Mouse (Mus musculus) leukemia stem cell, adult 10-12 weeks (primary cell): Measurements from ENCODE around the gene Nek6. TPM values are rescaled to one million over a fixed set of nuclear protein-coding genes. Genes with fewer than 3 reads are reported as not detected.

Source experiments
- polyA plus RNA-seq: library from polyadenylated mRNA; stranded (reverse); fragments of >175 nt; gene quantifications from 2 replicates; pipeline ENCODE4 v1.2.3, GENCODE M21; 2012; ENCODE audit warnings: low replicate concordance

The Nek6 gene
- polyA plus RNA-seq: 2.6 and 2.8 TPM in 2 replicates

DNA sequence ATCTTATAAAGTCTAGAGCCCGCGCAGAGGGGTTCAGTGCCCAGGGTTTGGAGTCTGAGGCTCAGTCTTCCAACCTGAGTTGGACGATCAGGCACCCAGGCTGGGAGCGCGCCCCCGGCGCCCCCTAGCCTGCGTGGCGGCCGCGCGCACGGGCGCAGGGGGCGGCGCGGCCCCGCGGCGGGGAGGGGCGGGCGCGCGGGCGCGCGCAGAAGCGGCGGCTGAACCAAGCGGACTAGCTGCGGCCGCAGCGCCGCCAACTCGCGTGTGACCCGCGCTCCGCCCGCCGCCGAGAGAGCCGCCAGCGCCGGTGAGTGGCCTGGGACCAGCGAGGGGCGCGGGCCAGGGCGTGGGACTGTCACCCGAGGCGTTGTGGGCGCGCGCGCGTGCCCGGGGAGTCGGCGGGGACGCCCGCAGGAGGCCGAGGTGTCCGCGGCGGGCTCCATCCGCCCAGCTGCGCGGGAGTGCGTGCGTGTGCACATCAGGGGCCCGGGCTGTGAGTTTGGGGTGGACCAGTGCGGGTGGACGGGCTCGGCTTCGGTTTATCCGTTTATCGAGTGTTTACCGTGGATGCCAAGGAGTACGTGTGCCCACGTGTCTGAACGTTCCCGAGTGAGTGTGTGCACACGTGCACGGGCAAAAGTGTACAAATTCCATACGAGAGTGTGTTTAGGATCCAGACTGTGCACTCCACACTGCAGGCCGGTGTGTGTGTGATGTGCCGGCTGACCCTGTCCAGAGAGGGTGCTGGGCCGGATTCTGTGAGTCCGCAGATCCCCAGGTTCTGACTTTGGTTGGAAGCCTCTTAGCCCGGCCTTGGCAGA lies at the start of gene Nek6:
TSS of gene Nek6 (plus strand) at position 157 of the 821 bp plus-strand sequence.

DNA sequence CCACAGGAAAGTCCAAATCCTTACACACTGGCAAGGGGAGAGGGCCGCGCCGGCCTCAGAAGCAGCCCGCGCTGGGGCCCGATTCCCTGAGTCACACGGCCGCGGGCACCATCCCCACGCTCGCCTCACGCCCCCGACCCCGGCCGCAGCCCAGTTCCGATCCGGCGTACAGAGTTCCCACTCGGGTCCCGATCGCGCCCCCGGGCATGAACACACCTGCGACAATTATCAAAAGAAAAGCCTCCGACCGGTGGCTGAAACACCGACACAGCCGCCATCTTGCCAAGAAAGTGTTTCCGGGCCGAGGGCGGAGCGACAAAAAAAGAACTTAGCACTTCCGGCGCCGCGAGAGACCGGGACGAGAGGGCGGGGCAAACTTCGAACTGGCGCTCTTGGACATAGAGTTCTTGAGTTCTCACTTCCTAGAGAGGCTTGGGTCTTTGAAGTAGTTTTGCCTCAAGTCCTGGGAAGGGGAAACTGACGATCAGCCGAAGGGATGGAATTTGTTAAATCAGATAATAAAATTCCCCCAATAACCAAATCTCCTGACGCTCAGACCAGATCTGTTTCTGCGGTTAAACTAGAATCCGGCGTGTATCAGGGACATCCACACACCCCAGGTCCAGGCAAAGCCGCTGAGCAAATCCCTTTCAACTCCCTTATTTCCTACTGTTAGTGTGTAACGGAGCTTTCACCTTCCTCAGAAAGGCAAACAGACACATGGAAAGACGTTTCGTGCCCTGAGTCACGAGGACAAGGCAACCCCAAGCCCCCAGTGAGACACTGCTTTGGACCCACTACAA lies 132.4 kb downstream of the Nek6 start, which contains the start of gene Psmb7:
TSS of gene Psmb7 (minus strand) at position 463 of the 803 bp plus-strand sequence.

Other genes with a start within 250 kb of the Nek6 start
- gene Dennd1a, start 224.3 kb upstream of the Nek6 start, polyA plus RNA-seq: 63.6 and 72.1 TPM in 2 replicates
- 0.11 TPM in 1 of 2 replicates, not detected in the other for gene Lhx2, start 172.4 kb upstream of the Nek6 start, polyA plus RNA-seq
- 2.2 and 7.7 TPM in 2 replicates for gene Psmb7, start 132.4 kb downstream of the Nek6 start, polyA plus RNA-seq
- gene Nr5a1, start 202.9 kb downstream of the Nek6 start, polyA plus RNA-seq: 3.5 and 5.8 TPM in 2 replicates